Mouse (Mus musculus) kidney, embryonic 15.5 days (tissue): ENCODE measurements around the gene Col13a1. TPM values are rescaled to one million over a fixed set of nuclear protein-coding genes. Genes with fewer than 3 reads are reported as not detected.
A peak's percentile ranks its signal among the peaks of the same experiment; 100 is the strongest.

Experiments used
- ATAC-seq: fragments of 200-750 bp; cut with Nextera tagmentation; replicated peaks from 2 replicates; pipeline ENCODE4 v1.8.0; 2017; ENCODE audit warnings: moderate TSS enrichment; ENCODE audit not compliant: low FRiP score
- H3K27ac ChIP-seq: fragments of 300-500 bp; sonication (generic); 2 replicates; pipeline ENCODE4 v1.5.1; 2015; ENCODE audit warnings: mild to moderate bottlenecking, inconsistent platforms
- H3K27me3 ChIP-seq: fragments of 300-500 bp; sonication (generic); 2 replicates; pipeline ENCODE4 v1.6.1; 2015; ENCODE audit warnings: inconsistent platforms
- H3K36me3 ChIP-seq: fragments of 300-500 bp; sonication (generic); 2 replicates; pipeline ENCODE4 v1.6.1; 2015; ENCODE audit warnings: inconsistent platforms
- H3K4me1 ChIP-seq: fragments of 300-500 bp; sonication (generic); 2 replicates; pipeline ENCODE4 v1.6.1; 2015; ENCODE audit warnings: inconsistent platforms
- H3K4me2 ChIP-seq: fragments of 300-500 bp; sonication (generic); 2 replicates; pipeline ENCODE4 v1.6.1; 2015; ENCODE audit warnings: moderate library complexity, mild to moderate bottlenecking, inconsistent platforms
- H3K4me3 ChIP-seq: fragments of 300-500 bp; sonication (generic); replicated peaks from 2 replicates; pipeline ENCODE4 v1.5.1; 2015; ENCODE audit warnings: mild to moderate bottlenecking, inconsistent platforms
- H3K9ac ChIP-seq: fragments of 300-500 bp; sonication (generic); 2 replicates; pipeline ENCODE4 v1.6.1; 2015; ENCODE audit warnings: mild to moderate bottlenecking, inconsistent platforms
- H3K9me3 ChIP-seq: fragments of 300-500 bp; sonication (generic); replicated peaks from 2 replicates; pipeline ENCODE4 v1.6.1; 2016; ENCODE audit warnings: inconsistent platforms
- WGBS: fragments of 180-500 bp; shearing (Covaris S2); methylation state at CpG from one replicate; pipeline ENCODE4 v1.1.7; 2015; ENCODE audit warnings: mixed read lengths; 5-methylcytosine and 5-hydroxymethylcytosine counted together
- polyA plus RNA-seq: library from polyadenylated mRNA; unstranded; fragments of >200 nt; fragmentation: Nextera tagmentation; extraction: Ambion mirVana; gene quantifications from 2 replicates; pipeline ENCODE4 v1.2.1, GENCODE M21; 2015

The Col13a1 gene
- polyA plus RNA-seq, 1 experiment from 2014 or later, result 6.8 TPM

- no peaks in the 10 kb centered on the region for H3K9me3 ChIP-seq
Measured at GRCm38 (mm10) chr10:61956718-61957117, 22.2 kb downstream of the Col13a1 start.

GRCm38 (mm10) chr10:61953916-61954315 lies 25.0 kb downstream of the Col13a1 start:
- ATAC-seq, result no peak
- H3K27me3 ChIP-seq, result no peaks in the 10 kb centered on the region
- no peak overlapping the region for H3K9ac ChIP-seq
- WGBS, result 86% methylated on average over 5 of the region's 5 CpGs
- no peak overlapping the region for H3K27ac ChIP-seq
- H3K9me3 ChIP-seq, result no peaks in the 10 kb centered on the region
- no peak overlapping the region for H3K4me2 ChIP-seq
- H3K4me1 ChIP-seq, result no peaks in the 10 kb centered on the region
- H3K4me3 ChIP-seq, result no peak overlapping the region
- no peaks in the 10 kb centered on the region for H3K36me3 ChIP-seq

More at GRCm38 (mm10) chr10:61956718-61957117, 22.2 kb downstream of the Col13a1 start:
- no peaks in the 10 kb centered on the region for H3K27me3 ChIP-seq
- no peak overlapping the region for H3K4me3 ChIP-seq
- no peaks in the 10 kb centered on the region for H3K36me3 ChIP-seq
- H3K27ac ChIP-seq, result no peak overlapping the region
- WGBS, result 63% methylated on average over 6 of the region's 6 CpGs
- H3K4me2 ChIP-seq, result no peak overlapping the region
- no peak for ATAC-seq
- H3K4me1 ChIP-seq, result no peaks in the 10 kb centered on the region
- no peak overlapping the region for H3K9ac ChIP-seq

GRCm38 (mm10) chr10:61949542-61949941 lies 29.4 kb downstream of the Col13a1 start:
- Histone ChIP-seq H3K9me3 (no peaks in the 10 kb centered on the region), H3K4me1 (no peaks in the 10 kb centered on the region), H3K9ac (no peak overlapping the region), H3K4me3 (no peak overlapping the region), H3K36me3 (no peaks in the 10 kb centered on the region), H3K27me3 (no peaks in the 10 kb centered on the region), H3K4me2 (no peak overlapping the region), H3K27ac (no peak overlapping the region)
- ATAC-seq, result no peak
- 73% methylated on average over 6 of the region's 6 CpGs for WGBS

GRCm38 (mm10) chr10:61944386-61944785 lies 34.5 kb downstream of the Col13a1 start:
- Histone ChIP-seq H3K36me3 (no peaks in the 10 kb centered on the region), H3K4me1 (peaks cover 12% of the 10 kb centered on the region), H3K4me2 (no peak overlapping the region), H3K27ac (no peak overlapping the region), H3K9ac (no peak overlapping the region), H3K9me3 (no peaks in the 10 kb centered on the region), H3K27me3 (no peaks in the 10 kb centered on the region), H3K4me3 (no peak overlapping the region)
- no peak for ATAC-seq
- 90% methylated on average over 2 of the region's 2 CpGs for WGBS

GRCm38 (mm10) chr10:61943480-61943879 lies 35.4 kb downstream of the Col13a1 start:
- Histone ChIP-seq H3K36me3 (no peaks in the 10 kb centered on the region), H3K27ac (no peak overlapping the region), H3K9me3 (no peaks in the 10 kb centered on the region), H3K4me2 (no peak overlapping the region), H3K27me3 (no peaks in the 10 kb centered on the region), H3K9ac (no peak overlapping the region), H3K4me1 (peaks cover 12% of the 10 kb centered on the region), H3K4me3 (no peak overlapping the region)
- WGBS, result 26% methylated on average over 10 of the region's 10 CpGs
- ATAC-seq, result no peak

- Histone ChIP-seq H3K27me3 (no peaks in the 10 kb centered on the region), H3K4me3 (no peak overlapping the region), H3K36me3 (no peaks in the 10 kb centered on the region), H3K27ac (no peak overlapping the region), H3K4me1 (peaks cover 14% of the 10 kb centered on the region), H3K9me3 (no peaks in the 10 kb centered on the region), H3K9ac (no peak overlapping the region), H3K4me2 (no peak overlapping the region)
- 61% methylated on average over 2 of the region's 2 CpGs for WGBS
- no peak for ATAC-seq
Measured at GRCm38 (mm10) chr10:61942719-61943118, 36.2 kb downstream of the Col13a1 start.

GRCm38 (mm10) chr10:61936211-61937121 lies 42.4 kb downstream of the Col13a1 start:
- Histone ChIP-seq H3K36me3 (no peaks in the 10 kb centered on the region), H3K4me3 (peak overlapping the region; percentile 25), H3K9me3 (no peaks in the 10 kb centered on the region), H3K27ac (peak overlapping the region; percentile 63), H3K4me2 (peak overlapping the region; percentile 61), H3K27me3 (0 out of 2 replicates have a peak, but pooled peaks cover 2% of the 10 kb centered on the region), H3K9ac (peak overlapping the region; percentile 19; the same call in 1 of the 2 replicates), H3K4me1 (peaks cover 43% of the 10 kb centered on the region)
- ATAC-seq, result peak; percentile 77
- 3% methylated on average over 25 of the region's 28 CpGs for WGBS

GRCm38 (mm10) chr10:61931678-61932077 lies 47.2 kb downstream of the Col13a1 start:
- no peaks in the 10 kb centered on the region for H3K9me3 ChIP-seq
- 25% methylated on average over 6 of the region's 6 CpGs for WGBS
- H3K27ac ChIP-seq, result peak overlapping the region; percentile 25
- H3K9ac ChIP-seq, result no peak overlapping the region
- no peak overlapping the region for H3K4me3 ChIP-seq
- no peak overlapping the region for H3K4me2 ChIP-seq
- H3K36me3 ChIP-seq, result no peaks in the 10 kb centered on the region
- ATAC-seq, result no peak
- 0 out of 2 replicates have a peak, but pooled peaks cover 2% of the 10 kb centered on the region for H3K27me3 ChIP-seq
- H3K4me1 ChIP-seq, result peaks cover 78% of the 10 kb centered on the region

- H3K4me1 ChIP-seq, result peaks cover 68% of the 10 kb centered on the region
- ATAC-seq, result no peak
Measured at GRCm38 (mm10) chr10:61929901-61930300, 49.0 kb downstream of the Col13a1 start.

GRCm38 (mm10) chr10:61928725-61929651 lies 49.9 kb downstream of the Col13a1 start:
- H3K4me2 ChIP-seq, result peak overlapping the region; percentile 45
- H3K36me3 ChIP-seq, result no peaks in the 10 kb centered on the region
- H3K9ac ChIP-seq, result 0 out of 2 replicates have a peak overlapping the region, but pooled peaks have one; percentile 7
- H3K9me3 ChIP-seq, result no peaks in the 10 kb centered on the region
- ATAC-seq, result peak; percentile 82
- peak overlapping the region; percentile 93 for H3K27ac ChIP-seq
- H3K4me1 ChIP-seq, result peaks cover 67% of the 10 kb centered on the region
- WGBS, result 2% methylated on average over 24 of the region's 24 CpGs
- 0 out of 2 replicates have a peak overlapping the region, but pooled peaks have one; percentile 12 for H3K4me3 ChIP-seq
- H3K27me3 ChIP-seq, result no peaks in the 10 kb centered on the region

More at GRCm38 (mm10) chr10:61929901-61930300, 49.0 kb downstream of the Col13a1 start:
- WGBS, result 65% methylated on average over 6 of the region's 6 CpGs
- peak overlapping the region; percentile 93 for H3K27ac ChIP-seq
- H3K9me3 ChIP-seq, result no peaks in the 10 kb centered on the region
- H3K4me3 ChIP-seq, result no peak overlapping the region
- H3K36me3 ChIP-seq, result no peaks in the 10 kb centered on the region
- H3K4me2 ChIP-seq, result peak overlapping the region; percentile 14; the same call in 1 of the 2 replicates
- H3K27me3 ChIP-seq, result no peaks in the 10 kb centered on the region
- no peak overlapping the region for H3K9ac ChIP-seq

GRCm38 (mm10) chr10:61925691-61926090 lies 53.2 kb downstream of the Col13a1 start:
- Histone ChIP-seq H3K9me3 (no peaks in the 10 kb centered on the region), H3K27ac (no peak overlapping the region), H3K4me2 (no peak overlapping the region), H3K4me1 (peaks cover 59% of the 10 kb centered on the region), H3K4me3 (no peak overlapping the region), H3K27me3 (no peaks in the 10 kb centered on the region), H3K9ac (no peak overlapping the region), H3K36me3 (no peaks in the 10 kb centered on the region)
- ATAC-seq, result no peak
